Mouse (Mus musculus): ENCODE data around the gene Ldlrad2.

The Ldlrad2 gene

DNA sequence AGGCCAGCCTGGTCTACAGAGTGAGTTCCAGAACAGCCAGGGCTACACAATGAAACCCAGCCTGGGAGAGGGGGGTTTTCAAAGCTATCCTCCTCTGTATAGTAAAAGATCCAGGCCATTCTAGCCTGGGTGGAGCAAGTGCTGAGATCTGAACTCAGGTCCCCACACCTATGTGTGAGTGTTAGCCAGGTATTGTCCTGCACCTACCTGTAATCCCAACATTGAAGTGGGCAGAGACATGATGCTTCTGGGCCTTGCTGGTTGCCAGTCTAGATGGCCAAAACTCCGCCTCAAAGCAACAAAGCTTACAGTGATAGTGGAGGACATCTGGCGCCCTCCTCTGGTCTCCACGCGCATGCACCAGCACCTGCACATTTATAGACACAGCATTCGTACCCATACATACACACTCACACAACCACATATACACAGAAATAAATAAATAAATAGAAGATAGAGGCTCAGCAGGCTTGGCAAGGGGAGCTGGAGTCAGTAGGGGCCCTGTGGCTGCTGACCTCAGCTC is 28.3 kb downstream of the Ldlrad2 start:
- peak; percentile 54 to 75 for DNase-seq

GRCm38 (mm10) chr4:137545568-137545967 is 28.8 kb downstream of the Ldlrad2 start:
- DNase-seq = no peak

GRCm38 (mm10) chr4:137542968-137543367 is 31.4 kb downstream of the Ldlrad2 start:
- DNase-seq = no peak

DNA sequence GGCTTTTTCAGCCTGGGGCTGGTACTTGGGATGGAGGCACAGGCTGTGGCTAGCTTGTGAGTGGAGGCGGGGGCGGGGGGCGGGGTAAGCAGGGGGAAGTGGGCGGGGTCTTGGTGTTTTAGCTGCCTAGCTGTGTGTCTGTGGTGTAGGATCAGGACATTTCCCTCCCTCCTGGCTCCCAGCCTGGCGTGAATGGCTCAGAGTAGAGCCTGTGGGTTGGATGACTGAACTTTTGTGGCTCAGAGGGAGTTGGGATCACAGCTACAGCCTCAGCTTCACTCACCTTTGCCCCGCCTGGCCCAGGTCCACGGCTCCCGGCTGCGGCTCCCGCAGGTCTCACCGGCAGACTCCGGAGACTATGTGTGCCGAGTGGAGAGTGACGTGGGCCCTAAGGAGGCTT is 34.0 kb downstream of the Ldlrad2 start:
- no peak for DNase-seq

GRCm38 (mm10) chr4:137527872-137528271 is 46.5 kb downstream of the Ldlrad2 start:
- DNase-seq = no peak

DNA sequence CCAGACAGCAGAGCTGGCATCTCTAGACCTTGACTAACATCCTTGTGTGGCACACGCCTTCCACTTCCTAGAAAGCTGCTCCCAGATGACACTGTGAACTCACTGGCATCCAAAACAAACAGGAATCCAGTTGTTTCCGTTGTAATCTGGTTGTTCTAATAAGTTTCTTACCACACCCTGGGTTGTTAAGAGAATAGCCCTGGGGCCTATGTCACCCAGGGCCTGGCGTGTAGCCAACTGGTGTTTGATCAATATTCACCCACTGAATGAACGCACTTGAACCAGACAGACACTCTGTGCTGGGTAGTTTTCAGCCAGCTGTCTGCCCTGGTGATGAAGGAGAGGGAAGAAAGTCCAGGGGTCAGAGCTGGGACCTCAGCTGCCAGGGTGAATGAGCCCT is 47.0 kb downstream of the Ldlrad2 start:
- no peak for DNase-seq

DNA sequence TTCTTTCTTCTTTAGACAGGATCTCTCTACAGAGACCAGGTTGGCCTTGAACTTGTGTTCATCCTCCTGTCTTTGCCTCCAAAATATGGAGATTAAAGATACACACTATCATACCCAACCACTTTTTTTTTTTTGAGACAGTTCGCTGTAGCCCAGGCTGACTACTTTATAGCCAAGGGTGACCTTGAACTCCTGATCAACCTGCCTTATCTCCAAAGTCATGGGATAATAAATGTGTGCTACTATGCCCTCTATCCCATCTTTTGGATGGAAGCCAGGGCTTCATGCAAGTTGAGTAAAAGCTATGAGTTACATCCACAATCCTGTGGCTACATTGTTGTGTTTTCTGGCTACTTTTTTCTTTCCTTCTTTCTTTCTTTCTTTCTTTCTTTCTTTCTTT is 48.9 kb downstream of the Ldlrad2 start:
- DNase-seq = no peak

Data from cerebellum, postnatal 14 days (tissue).